Mouse (Mus musculus): ENCODE measurements around the gene Rap1gap2. TPM values are rescaled to one million over a fixed set of nuclear protein-coding genes. Genes with fewer than 3 reads are reported as not detected.

Gene Rap1gap2
- total RNA-seq, 2 experiments from 2014 or later = 125 to 142 TPM

GRCm38 (mm10) chr11:74546165-74546564 is 64.5 kb downstream of the Rap1gap2 start:
- peak in 1 of 2 experiments; percentile 78 for DNase-seq (ENCODE audit: low spot score in 2 of 2)

- DNase-seq (ENCODE audit: low spot score in 2 of 2) = no peak
Measured at GRCm38 (mm10) chr11:74545560-74545959, 65.2 kb downstream of the Rap1gap2 start.

DNA sequence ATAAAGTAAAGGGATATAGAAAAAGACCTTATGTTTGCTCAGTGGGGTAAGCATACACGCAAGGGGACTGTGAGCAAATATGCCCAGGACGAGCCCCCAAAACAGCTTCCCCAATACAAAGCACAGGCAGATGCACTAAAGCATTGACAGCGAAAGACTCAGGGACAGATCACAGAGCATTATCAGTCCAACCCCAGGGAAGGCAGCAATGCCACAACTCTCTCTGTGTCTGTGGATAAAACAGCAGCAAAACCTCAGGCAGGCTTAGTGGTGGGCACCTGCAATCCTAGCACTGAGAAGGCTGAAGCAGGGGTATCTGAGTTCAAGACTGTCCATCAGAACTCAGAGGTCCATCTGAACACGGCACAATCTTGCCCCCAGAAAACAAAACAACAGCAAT is 73.4 kb downstream of the Rap1gap2 start:
- DNase-seq (ENCODE audit: low spot score in 2 of 2) = no peak

DNA sequence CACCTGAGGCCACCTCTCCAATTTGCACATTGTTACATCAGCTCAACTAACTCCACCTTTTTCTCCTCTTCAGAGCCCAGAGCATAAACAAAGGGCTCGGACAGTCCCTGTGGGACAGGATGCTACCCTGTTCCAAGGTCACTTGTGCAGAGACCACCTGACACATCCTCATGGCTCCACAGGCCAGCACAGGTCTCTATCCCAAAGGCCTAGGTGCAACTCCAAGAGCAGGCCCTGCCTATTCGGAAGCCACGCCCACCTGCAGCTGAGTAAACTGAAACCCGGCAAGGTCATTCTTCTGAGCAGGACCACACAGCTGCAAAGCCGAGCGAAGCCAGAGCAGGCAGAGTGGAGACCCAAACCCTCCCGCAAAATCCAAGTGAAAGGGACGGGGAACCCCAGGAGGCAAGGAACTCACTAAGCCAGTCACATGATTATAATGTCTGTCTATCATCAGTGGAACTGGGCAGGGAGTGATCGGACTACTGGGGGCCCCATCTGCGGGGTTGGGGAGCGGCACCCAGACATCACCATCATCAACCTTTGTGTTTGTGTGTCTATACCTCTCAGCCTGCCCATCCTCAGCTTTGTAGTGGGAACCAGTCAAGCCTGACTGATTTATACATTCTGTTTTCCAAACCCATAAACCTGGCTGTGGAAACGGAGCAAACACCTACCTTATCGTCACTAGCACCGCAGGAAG is 74.4 kb downstream of the Rap1gap2 start:
- DNase-seq (ENCODE audit: low spot score in 2 of 2) = no peak

DNA sequence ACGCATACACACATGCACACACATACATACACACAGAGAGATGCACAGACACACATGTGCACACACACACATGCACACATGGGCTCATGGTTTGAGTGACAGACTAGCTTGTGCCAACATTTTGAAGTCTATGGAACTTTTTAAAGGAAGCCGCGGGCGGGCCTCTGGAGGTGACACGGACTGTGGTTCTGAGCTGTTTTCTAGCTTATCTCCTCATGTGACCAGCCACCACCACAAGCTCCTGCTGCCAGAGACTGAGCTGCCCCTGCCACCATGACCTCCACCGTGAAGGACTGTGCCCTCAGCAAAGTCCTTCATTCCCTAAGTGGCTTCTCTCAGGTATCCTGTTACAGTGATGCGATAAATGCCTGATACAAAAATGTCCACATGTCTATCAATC is 76.3 kb downstream of the Rap1gap2 start:
- DNase-seq (ENCODE audit: low spot score in 2 of 2) = no peak

- DNase-seq (ENCODE audit: low spot score in 2 of 2) = no peak
Measured at GRCm38 (mm10) chr11:74533050-74533449, 77.7 kb downstream of the Rap1gap2 start.

GRCm38 (mm10) chr11:74532401-74532800 is 78.3 kb downstream of the Rap1gap2 start:
- no peak for DNase-seq (ENCODE audit: low spot score in 2 of 2)

GRCm38 (mm10) chr11:74531725-74532124 is 79.0 kb downstream of the Rap1gap2 start:
- no peak for DNase-seq (ENCODE audit: low spot score in 2 of 2)

DNA sequence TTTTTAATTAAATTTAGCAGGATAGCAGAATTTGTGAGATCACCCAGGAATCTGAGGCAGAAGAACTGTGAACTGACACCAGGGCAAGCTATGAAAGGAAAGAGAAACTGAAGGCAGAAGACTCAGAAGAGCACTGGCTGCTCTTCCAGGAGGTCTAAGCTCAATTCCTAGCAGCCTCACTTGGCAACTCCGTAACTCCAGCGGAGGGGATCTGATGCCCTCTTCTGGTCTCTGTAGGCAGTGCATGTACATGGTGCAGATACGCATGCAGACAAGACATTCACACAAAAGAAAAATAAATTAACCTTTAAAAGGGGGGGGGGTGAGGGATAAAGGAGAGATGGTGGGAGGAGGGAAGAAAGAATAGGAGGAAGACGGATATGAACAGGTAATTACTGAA is 80.9 kb downstream of the Rap1gap2 start:
- DNase-seq (ENCODE audit: low spot score in 2 of 2) = peak in 1 of 2 experiments; percentile 41

GRCm38 (mm10) chr11:74527555-74527954 is 83.2 kb downstream of the Rap1gap2 start:
- DNase-seq (ENCODE audit: low spot score in 2 of 2) = no peak

GRCm38 (mm10) chr11:74526180-74527158 is 84.2 kb downstream of the Rap1gap2 start:
- DNase-seq (ENCODE audit: low spot score in 2 of 2) = peak; percentile 27 to 43

GRCm38 (mm10) chr11:74525605-74526004 is 85.1 kb downstream of the Rap1gap2 start:
- no peak for DNase-seq (ENCODE audit: low spot score in 2 of 2)

DNA sequence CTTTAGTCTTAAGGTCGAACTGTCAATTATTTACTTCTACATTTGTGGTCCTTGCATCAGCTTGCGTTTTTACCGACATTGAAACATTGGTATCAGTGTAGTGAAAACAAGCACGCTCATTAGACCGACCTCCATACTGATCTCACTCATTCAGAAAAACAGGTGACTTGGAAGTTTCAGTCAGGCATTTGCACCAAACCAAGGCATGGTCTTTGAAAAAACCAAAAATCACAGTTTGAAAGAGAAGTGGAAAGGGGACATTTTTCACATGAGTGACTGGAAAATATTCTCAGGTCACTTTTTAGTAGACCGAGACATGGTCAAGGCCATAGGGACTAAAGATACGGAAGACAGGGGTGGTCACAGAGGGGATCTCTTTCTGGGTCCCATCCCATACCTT is 85.5 kb downstream of the Rap1gap2 start:
- no peak for DNase-seq (ENCODE audit: low spot score in 2 of 2)

DNA sequence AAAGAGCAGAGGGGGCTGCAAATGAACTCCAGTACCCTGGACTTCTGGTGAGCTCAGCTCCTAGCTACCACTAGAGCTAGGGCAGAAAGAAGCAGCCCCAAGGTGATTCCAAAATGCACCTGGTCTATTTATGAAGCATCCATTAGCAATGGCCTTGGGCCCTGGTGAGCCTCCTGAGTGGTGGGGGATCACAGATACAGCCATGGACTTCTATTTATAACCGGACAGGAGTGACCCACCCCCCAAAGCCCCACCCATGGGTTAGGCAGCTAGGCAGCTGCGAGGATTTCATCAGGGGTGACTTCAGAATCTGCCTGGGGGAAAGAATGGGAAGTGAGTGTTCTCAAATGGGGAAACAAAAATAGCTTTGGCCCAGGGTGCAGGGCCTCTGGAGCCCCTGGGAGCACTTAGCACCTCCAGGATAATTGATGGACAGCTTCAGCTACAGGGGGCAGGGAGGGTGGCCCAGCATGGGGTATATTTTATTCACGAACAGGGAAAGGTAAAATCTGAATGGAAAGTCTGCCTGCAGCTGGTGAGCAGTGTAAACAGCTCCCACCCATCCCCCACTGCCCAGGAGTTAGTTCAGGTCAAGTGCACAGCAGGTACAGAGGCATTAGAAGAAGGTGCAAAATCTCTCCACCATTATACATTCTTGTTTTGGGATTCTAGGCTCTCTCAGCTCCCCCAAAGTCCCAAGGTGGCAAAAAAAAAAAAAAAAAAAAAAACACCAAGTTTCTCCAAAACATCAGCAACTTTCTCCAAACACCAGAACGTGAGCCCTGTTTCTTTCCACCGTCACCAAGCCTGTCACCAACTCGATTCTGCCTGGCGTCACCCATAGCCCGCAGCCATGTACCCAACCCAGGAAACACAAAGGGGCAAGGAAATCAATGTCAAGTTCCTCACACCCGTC is 86.4 kb downstream of the Rap1gap2 start:
- no peak for DNase-seq (ENCODE audit: low spot score in 2 of 2)

DNA sequence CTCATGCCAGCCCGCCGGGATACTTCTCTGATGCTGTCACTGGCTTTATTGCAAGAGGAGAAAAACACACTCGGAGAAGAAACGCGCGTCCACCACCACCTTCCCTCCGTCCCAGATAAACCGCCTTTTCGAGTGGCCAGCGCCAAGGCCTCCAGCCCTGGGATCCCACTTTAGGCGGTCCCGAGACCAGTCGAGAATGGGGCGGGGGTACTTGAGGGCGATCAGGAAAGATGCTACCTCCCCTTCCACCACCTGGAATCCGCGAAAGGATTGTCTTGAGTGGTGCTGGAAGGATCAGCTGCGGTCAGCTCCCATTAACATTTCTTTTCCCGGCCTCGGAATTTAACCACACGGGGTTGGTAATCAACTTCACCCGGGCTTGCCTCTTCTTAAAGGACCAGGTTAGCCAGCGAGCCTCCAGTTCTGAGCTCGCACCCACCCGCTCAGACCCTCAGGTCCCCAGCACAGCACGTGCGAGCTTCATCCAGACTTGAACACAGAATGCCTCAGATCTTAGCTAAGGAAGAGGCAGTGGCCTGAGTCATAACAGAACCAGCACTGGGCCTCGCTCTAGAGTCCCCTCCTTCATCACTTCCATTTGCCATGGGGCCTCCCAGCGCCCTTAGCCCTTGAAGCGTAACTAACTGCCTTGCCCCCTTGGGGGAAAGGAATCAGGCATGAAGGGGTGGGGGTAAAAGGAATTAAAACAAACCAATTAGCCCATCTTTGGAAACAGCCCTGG is 87.3 kb downstream of the Rap1gap2 start:
- no peak for DNase-seq (ENCODE audit: low spot score in 2 of 2)

- peak; percentile 24 to 42 for DNase-seq (ENCODE audit: low spot score in 2 of 2)
Measured at GRCm38 (mm10) chr11:74522487-74523209, 88.1 kb downstream of the Rap1gap2 start.

GRCm38 (mm10) chr11:74521981-74522486 is 88.7 kb downstream of the Rap1gap2 start:
- peak; percentile 17 to 30 for DNase-seq (ENCODE audit: low spot score in 2 of 2)

- DNase-seq (ENCODE audit: low spot score in 2 of 2) = no peak
Measured at GRCm38 (mm10) chr11:74520201-74520600, 90.5 kb downstream of the Rap1gap2 start.

DNA sequence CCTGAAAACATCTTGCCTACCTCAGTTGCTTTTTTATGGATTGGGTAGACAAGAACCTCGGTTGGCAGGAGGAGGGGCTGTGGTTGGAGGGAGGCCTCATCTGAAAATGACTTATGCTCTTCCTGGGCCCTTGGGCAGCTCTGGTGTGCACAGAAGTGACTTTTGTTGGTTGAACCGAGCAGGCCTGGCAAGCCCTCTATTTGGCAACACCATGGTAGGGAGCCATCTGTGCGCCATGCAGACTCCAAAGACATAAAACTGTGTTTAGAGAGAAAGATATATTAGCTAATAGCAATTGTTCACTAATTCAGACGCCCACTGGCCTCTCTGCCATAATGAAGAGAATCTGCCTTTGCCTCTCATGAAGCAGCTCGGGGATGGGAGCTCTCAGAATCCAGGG is 94.6 kb downstream of the Rap1gap2 start:
- peak; percentile 77 to 89 for DNase-seq (ENCODE audit: low spot score in 2 of 2)

Data from layer of hippocampus, adult 18-20 months (tissue).